Mouse (Mus musculus): ENCODE measurements around the gene Pycr1.

DNA sequence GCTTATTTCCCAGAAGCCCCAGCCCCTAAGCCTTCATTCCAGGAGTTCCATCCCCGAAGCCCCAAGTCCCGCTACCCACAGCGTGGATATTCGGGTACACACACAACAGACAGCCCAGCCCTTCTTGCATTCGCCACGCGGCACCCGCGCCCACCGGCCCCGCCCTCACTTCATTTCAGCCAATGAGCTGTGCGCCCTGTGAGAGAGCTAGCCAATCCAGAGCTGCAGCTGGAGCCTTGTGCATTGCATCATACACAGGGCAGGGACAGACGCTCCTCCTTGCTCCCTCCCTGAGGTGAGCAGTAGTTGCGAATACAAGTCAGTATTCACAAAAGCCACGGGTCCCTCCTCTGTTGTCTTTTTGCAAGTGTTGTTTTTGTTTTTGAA lies at the start of gene Pycr1:
- no peak for TF ChIP-seq CTCF (conservative IDR thresholded peaks at IDR 0.05 in 1 of 2, IDR thresholded peaks at IDR 0.05 in 1 of 2; ENCODE audit: low read depth in 2 of 2, low read length in 2 of 2)
- TF ChIP-seq KAT2A (IDR thresholded peaks at IDR 0.05; ENCODE audit: insufficient replicate concordance, low read length): 0 out of 2 replicates have a peak, but pooled peaks have one; percentile 45
- peak; percentile 97 for TF ChIP-seq MAX (IDR thresholded peaks at IDR 0.05; ENCODE audit: low read length)
- 0 out of 2 replicates have a peak, but pooled peaks have one; percentile 71 for TF ChIP-seq E2F4 (IDR thresholded peaks at IDR 0.05; ENCODE audit: insufficient replicate concordance, low read depth, low read length)
- TF ChIP-seq POLR2A (IDR thresholded peaks at IDR 0.05; ENCODE audit: low read depth, low read length): peak; percentile 90
- TF ChIP-seq GABPA (IDR thresholded peaks at IDR 0.05; ENCODE audit: insufficient replicate concordance, low read depth, low read length): no peak
- peak; percentile 94; the same call in 1 of the 2 replicates for TF ChIP-seq POLR2AphosphoS2 (IDR thresholded peaks at IDR 0.05; ENCODE audit: low read depth, low read length)
- TF ChIP-seq HCFC1 (IDR thresholded peaks at IDR 0.05; ENCODE audit: low read depth, low read length): peak; percentile 35
